Mouse (Mus musculus): ENCODE measurements at regions not wholly inside any gene's neighbourhood (a gene's known extent, or its start where the extent isn't known, plus 50 kb on each side); places are given as distances from the start of the nearest gene placed in this dataset.

DNA sequence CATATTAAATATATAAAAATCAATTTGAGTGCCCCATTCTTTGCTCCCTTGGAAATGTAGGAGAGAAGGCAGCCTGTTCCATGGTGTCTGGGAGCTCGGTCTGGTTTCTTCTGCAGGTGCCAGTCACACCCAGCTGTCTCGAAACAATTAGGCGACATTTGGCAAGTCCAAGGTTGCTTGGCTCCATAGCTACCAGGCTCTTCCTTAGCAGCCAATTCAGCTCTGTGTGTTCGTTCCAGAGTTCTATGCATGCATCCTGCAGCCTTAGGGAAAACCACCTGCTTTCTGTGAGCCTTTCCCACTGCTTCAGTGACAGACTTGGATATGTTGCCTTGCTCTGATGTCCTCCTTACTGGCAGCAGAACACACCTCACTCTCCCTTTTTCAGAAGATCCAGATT, 698.1 kb downstream of the Defb40 start:
- no peak for ATAC-seq (ENCODE audit: insufficient number of reproducible peaks, low FRiP score, low TSS enrichment, low read depth)
- no peak overlapping the region for H3K4me3 ChIP-seq (ENCODE audit: low read depth, low read length)
- H3K4me2 ChIP-seq (ENCODE audit: low read depth, severe bottlenecking) = no peak overlapping the region
- H3K27me3 ChIP-seq (ENCODE audit: control insufficient read depth, insufficient read depth, low read length) = no peaks in the 10 kb centered on the region
- DNase-seq (ENCODE audit: low spot score) = no peak
- no peak overlapping the region for H3K9ac ChIP-seq (ENCODE audit: low read length)
- no peaks in the 10 kb centered on the region for H3K9me3 ChIP-seq (ENCODE audit: control insufficient read depth, low read length)
- H3K27ac ChIP-seq (replicated peaks; ENCODE audit: low read depth, low read length) = no peak overlapping the region
- 86% methylated on average over 4 of the region's 4 CpGs for WGBS
- no peaks in the 10 kb centered on the region for H3K36me3 ChIP-seq (ENCODE audit: control insufficient read depth, insufficient read depth, low read length)
- H3K4me1 ChIP-seq (ENCODE audit: control insufficient read depth, insufficient read depth, low read length) = no peaks in the 10 kb centered on the region

DNA sequence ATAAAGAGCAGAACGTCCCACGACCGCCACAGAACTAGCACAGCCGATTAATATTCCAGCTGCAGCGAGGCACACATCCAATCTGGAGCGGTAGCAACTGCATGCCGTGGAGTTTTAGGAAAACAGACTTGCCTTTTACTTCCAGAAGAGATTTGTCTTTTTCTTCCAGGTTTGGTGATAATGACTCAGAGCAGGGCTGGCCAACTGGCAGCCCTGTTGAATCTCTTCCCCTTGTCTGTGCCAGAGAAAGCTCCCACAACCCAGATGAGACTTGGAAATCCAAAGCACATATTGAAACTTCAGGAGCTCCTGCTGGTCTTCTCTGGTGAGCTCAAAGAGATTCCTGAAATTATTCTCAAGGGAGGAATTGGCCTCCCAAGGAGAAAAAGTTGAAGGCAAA, 709.8 kb downstream of the Defb40 start:
- DNase-seq (ENCODE audit: low spot score) (no peak), ATAC-seq (ENCODE audit: insufficient number of reproducible peaks, low FRiP score, low TSS enrichment, low read depth) (no peak)
- no peak overlapping the region for H3K27ac ChIP-seq (replicated peaks; ENCODE audit: low read depth, low read length)
- H3K4me3 ChIP-seq (ENCODE audit: low read depth, low read length) = no peak overlapping the region
- no peaks in the 10 kb centered on the region for H3K36me3 ChIP-seq (ENCODE audit: control insufficient read depth, insufficient read depth, low read length)
- WGBS = 92% methylated on average over 7 of the region's 7 CpGs
- H3K4me1 ChIP-seq (ENCODE audit: control insufficient read depth, insufficient read depth, low read length) = no peaks in the 10 kb centered on the region
- no peak overlapping the region for H3K9ac ChIP-seq (ENCODE audit: low read length)
- no peak overlapping the region for H3K4me2 ChIP-seq (ENCODE audit: low read depth, severe bottlenecking)
- no peaks in the 10 kb centered on the region for H3K9me3 ChIP-seq (ENCODE audit: control insufficient read depth, low read length)
- H3K27me3 ChIP-seq (ENCODE audit: control insufficient read depth, insufficient read depth, low read length) = no peaks in the 10 kb centered on the region

DNA sequence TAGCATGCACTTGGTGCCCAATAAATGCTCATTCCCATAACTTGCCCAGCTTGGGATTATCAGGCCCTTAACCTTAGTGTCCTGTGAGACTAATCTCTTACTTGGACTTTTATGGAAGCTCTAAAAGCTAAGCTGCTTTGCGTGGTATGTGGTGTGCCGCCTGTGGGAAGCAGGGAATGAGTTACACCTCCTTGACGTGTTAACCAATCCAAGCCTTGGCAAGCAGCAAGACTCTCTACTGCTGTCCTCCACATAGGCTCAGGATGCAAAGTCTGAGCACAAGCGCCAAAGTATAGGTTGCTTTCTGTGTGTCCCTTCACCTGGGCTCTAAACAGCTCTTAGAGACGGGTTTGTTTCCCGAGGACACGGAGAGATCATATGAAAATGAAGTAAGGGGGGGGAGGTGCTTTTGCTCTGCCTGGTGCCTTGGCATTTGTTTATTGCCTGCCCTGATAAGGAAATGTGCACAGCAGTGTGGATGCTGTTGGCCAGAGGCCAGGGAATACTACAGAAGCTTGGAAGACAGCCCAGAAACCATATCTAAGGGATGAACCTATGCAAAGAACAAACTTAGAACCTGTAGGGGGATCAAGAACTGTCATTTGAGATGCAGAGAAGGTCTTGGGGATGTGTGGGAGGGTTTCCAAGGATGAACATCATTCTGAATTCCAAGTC, 719.6 kb downstream of the Defb40 start:
- H3K27me3 ChIP-seq (ENCODE audit: control insufficient read depth, insufficient read depth, low read length) = no peaks in the 10 kb centered on the region
- ATAC-seq (ENCODE audit: insufficient number of reproducible peaks, low FRiP score, low TSS enrichment, low read depth) = no peak

DNA sequence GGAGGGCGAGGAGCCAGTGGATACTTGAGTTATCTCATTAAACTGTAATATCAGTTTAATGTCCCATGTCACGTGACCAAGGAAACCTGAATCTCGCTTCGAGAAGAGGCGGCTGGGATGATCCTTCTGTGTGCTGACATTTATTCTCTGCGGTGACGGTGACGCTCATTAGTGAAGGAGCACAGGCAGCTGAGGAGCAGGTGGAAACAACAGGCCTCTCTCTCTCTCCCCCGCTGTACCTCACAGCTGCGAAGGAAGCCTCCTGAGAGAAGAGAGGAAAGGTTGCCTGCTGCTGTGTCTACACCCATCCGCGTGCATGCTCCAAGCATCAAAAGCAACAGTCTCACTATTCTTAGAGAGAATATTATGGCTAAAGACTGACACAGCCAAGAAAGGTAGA, 731.8 kb downstream of the Defb40 start:
- 89% methylated on average over 12 of the region's 12 CpGs for WGBS
- no peak overlapping the region for H3K4me2 ChIP-seq (ENCODE audit: low read depth, severe bottlenecking)
- no peak for ATAC-seq (ENCODE audit: insufficient number of reproducible peaks, low FRiP score, low TSS enrichment, low read depth)

More for the DNA sequence above, 719.6 kb downstream of the Defb40 start:
- Histone ChIP-seq H3K36me3 (ENCODE audit: control insufficient read depth, insufficient read depth, low read length) (no peaks in the 10 kb centered on the region), H3K4me3 (ENCODE audit: low read depth, low read length) (no peak overlapping the region), H3K9me3 (ENCODE audit: control insufficient read depth, low read length) (no peaks in the 10 kb centered on the region), H3K27ac (replicated peaks; ENCODE audit: low read depth, low read length) (no peak overlapping the region), H3K4me2 (ENCODE audit: low read depth, severe bottlenecking) (no peak overlapping the region), H3K9ac (ENCODE audit: low read length) (no peak overlapping the region), H3K4me1 (ENCODE audit: control insufficient read depth, insufficient read depth, low read length) (no peaks in the 10 kb centered on the region)
- WGBS = 86% methylated on average over 7 of the region's 7 CpGs
- DNase-seq (ENCODE audit: low spot score) = no peak

DNA sequence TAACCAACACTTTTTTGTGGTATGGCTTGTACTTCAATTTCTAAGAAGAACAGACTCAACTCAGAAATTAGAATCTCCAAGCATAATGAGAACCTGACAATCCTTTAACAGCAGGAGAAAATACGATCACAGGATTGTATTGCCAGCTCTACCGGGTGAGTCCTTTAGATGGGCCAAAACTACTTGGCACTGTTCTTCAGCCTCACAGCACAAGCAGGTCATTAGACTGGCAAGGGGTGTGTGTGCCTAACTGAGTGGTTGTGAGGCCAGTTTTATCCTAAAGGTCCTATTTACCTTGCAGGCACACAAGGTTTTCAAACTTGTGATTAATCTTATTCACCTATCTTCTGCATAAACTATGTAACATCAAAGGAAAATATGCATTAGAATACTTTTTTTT, 760.5 kb downstream of the Defb40 start:
- Histone ChIP-seq H3K9me3 (ENCODE audit: control insufficient read depth, low read length) (no peaks in the 10 kb centered on the region), H3K27ac (replicated peaks; ENCODE audit: low read depth, low read length) (no peak overlapping the region), H3K9ac (ENCODE audit: low read length) (no peak overlapping the region), H3K27me3 (ENCODE audit: control insufficient read depth, insufficient read depth, low read length) (no peaks in the 10 kb centered on the region), H3K4me1 (ENCODE audit: control insufficient read depth, insufficient read depth, low read length) (no peaks in the 10 kb centered on the region), H3K4me2 (ENCODE audit: low read depth, severe bottlenecking) (no peak overlapping the region), H3K36me3 (ENCODE audit: control insufficient read depth, insufficient read depth, low read length) (no peaks in the 10 kb centered on the region), H3K4me3 (ENCODE audit: low read depth, low read length) (no peak overlapping the region)
- ATAC-seq (ENCODE audit: insufficient number of reproducible peaks, low FRiP score, low TSS enrichment, low read depth) (no peak), DNase-seq (ENCODE audit: low spot score) (no peak)
- WGBS = 82% methylated on average over 2 of the region's 2 CpGs

More for the DNA sequence above, 731.8 kb downstream of the Defb40 start:
- Histone ChIP-seq H3K27ac (replicated peaks; ENCODE audit: low read depth, low read length) (no peak overlapping the region), H3K4me1 (ENCODE audit: control insufficient read depth, insufficient read depth, low read length) (no peaks in the 10 kb centered on the region), H3K9me3 (ENCODE audit: control insufficient read depth, low read length) (no peaks in the 10 kb centered on the region), H3K4me3 (ENCODE audit: low read depth, low read length) (no peak overlapping the region), H3K9ac (ENCODE audit: low read length) (no peak overlapping the region), H3K27me3 (ENCODE audit: control insufficient read depth, insufficient read depth, low read length) (no peaks in the 10 kb centered on the region), H3K36me3 (ENCODE audit: control insufficient read depth, insufficient read depth, low read length) (no peaks in the 10 kb centered on the region)
- peak; percentile 15 for DNase-seq (ENCODE audit: low spot score)

DNA sequence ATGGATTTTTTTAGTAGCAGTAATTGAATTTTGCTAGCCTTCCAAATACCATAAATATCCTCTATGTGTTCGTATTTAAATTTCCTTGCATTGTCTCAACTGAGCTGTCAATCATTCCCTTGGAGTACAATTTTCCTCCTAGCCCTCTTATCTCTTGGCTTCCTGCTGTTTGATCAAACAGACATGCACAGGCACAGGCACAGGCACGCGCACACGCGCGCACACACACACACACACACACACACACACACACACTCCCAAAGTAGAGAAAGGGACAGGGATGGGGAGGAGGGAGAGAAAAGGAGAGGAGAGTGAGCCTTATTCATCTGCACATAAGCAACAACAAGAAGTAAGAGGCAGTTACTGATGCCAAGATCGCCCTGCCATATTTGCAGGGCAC, 760.9 kb downstream of the Defb40 start:
- WGBS = 94% methylated on average over 7 of the region's 7 CpGs
- H3K27ac ChIP-seq (replicated peaks; ENCODE audit: low read depth, low read length) = no peak overlapping the region
- ATAC-seq (ENCODE audit: insufficient number of reproducible peaks, low FRiP score, low TSS enrichment, low read depth) (no peak), DNase-seq (ENCODE audit: low spot score) (no peak)
- H3K4me2 ChIP-seq (ENCODE audit: low read depth, severe bottlenecking) = no peak overlapping the region
- no peaks in the 10 kb centered on the region for H3K9me3 ChIP-seq (ENCODE audit: control insufficient read depth, low read length)
- no peak overlapping the region for H3K9ac ChIP-seq (ENCODE audit: low read length)
- no peaks in the 10 kb centered on the region for H3K27me3 ChIP-seq (ENCODE audit: control insufficient read depth, insufficient read depth, low read length)
- no peaks in the 10 kb centered on the region for H3K4me1 ChIP-seq (ENCODE audit: control insufficient read depth, insufficient read depth, low read length)
- H3K4me3 ChIP-seq (ENCODE audit: low read depth, low read length) = no peak overlapping the region
- H3K36me3 ChIP-seq (ENCODE audit: control insufficient read depth, insufficient read depth, low read length) = no peaks in the 10 kb centered on the region

DNA sequence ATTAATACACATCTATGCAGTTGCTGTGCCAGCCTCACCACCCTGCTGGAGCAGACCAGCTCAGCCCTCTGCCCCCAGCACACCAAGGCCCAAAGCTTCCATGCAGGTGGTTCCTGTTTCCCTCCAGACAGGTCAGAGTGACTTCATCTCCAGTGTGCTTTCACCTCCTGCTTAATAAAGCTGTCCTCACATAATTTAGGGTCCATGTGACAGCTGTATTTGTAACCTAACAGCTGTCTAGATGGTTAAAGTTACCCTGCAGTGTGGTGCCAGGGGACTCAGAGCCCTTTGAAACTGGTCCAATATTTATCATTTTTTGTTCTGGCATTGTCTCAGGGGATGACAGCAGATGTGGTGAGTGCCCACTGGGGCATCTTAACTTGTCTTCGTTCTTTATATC, 761.5 kb downstream of the Defb40 start:
- Histone ChIP-seq H3K9me3 (ENCODE audit: control insufficient read depth, low read length) (no peaks in the 10 kb centered on the region), H3K4me2 (ENCODE audit: low read depth, severe bottlenecking) (no peak overlapping the region), H3K27me3 (ENCODE audit: control insufficient read depth, insufficient read depth, low read length) (no peaks in the 10 kb centered on the region), H3K9ac (ENCODE audit: low read length) (no peak overlapping the region), H3K36me3 (ENCODE audit: control insufficient read depth, insufficient read depth, low read length) (no peaks in the 10 kb centered on the region), H3K27ac (replicated peaks; ENCODE audit: low read depth, low read length) (no peak overlapping the region), H3K4me3 (ENCODE audit: low read depth, low read length) (no peak overlapping the region), H3K4me1 (ENCODE audit: control insufficient read depth, insufficient read depth, low read length) (no peaks in the 10 kb centered on the region)
- DNase-seq (ENCODE audit: low spot score) = no peak
- ATAC-seq (ENCODE audit: insufficient number of reproducible peaks, low FRiP score, low TSS enrichment, low read depth) = no peak
- WGBS = 63% methylated on average over 1 of the region's 1 CpGs

DNA sequence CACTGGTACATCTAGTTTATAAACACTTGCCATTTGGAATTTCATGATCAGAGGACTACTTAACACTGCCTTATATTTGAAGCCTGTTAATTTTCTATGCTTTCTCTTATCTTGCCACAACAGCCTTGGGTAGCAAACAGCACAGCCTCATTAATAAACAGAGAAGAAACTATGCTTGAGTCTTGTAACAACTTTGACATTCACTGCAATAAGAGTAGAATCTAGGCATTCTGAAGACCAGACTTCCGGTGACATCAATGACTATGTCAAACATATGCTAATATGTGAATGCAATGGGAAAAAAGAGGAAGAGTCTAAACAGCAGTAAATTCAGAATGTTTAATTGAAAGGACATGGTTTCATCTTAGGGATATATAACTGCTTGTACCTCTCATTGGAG, 768.0 kb downstream of the Defb40 start:
- Histone ChIP-seq H3K9me3 (ENCODE audit: control insufficient read depth, low read length) (no peaks in the 10 kb centered on the region), H3K4me2 (ENCODE audit: low read depth, severe bottlenecking) (no peak overlapping the region), H3K4me1 (ENCODE audit: control insufficient read depth, insufficient read depth, low read length) (no peaks in the 10 kb centered on the region), H3K4me3 (ENCODE audit: low read depth, low read length) (no peak overlapping the region), H3K27ac (replicated peaks; ENCODE audit: low read depth, low read length) (no peak overlapping the region), H3K9ac (ENCODE audit: low read length) (no peak overlapping the region), H3K36me3 (ENCODE audit: control insufficient read depth, insufficient read depth, low read length) (no peaks in the 10 kb centered on the region), H3K27me3 (ENCODE audit: control insufficient read depth, insufficient read depth, low read length) (no peaks in the 10 kb centered on the region)
- no peak for ATAC-seq (ENCODE audit: insufficient number of reproducible peaks, low FRiP score, low TSS enrichment, low read depth)
- 95% methylated on average over 1 of the region's 1 CpGs for WGBS
- no peak for DNase-seq (ENCODE audit: low spot score)

DNA sequence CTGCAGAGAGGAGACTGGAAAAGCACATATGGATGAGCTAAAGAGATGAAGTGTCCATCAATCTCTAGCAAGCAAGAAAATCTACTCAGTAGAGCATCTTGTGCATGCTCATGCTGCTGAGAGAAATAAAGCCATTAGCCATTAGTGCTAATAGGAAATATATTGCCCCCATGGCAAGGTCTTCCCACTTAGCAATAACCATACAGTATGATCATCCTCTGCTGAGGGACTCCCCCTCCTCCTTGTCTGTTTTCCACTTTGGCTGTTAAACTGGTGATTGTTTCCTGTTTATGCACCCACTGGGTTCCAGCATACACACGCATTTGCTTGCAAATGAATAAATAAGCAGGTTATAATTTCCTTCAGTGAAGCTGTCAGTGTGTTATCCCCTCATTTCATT, 769.4 kb downstream of the Defb40 start:
- Histone ChIP-seq H3K4me3 (ENCODE audit: low read depth, low read length) (no peak overlapping the region), H3K27ac (replicated peaks; ENCODE audit: low read depth, low read length) (no peak overlapping the region), H3K4me1 (ENCODE audit: control insufficient read depth, insufficient read depth, low read length) (no peaks in the 10 kb centered on the region), H3K4me2 (ENCODE audit: low read depth, severe bottlenecking) (no peak overlapping the region), H3K27me3 (ENCODE audit: control insufficient read depth, insufficient read depth, low read length) (no peaks in the 10 kb centered on the region), H3K9me3 (ENCODE audit: control insufficient read depth, low read length) (no peaks in the 10 kb centered on the region), H3K36me3 (ENCODE audit: control insufficient read depth, insufficient read depth, low read length) (no peaks in the 10 kb centered on the region), H3K9ac (ENCODE audit: low read length) (no peak overlapping the region)
- DNase-seq (ENCODE audit: low spot score) (no peak), ATAC-seq (ENCODE audit: insufficient number of reproducible peaks, low FRiP score, low TSS enrichment, low read depth) (no peak)
- 74% methylated on average over 1 of the region's 1 CpGs for WGBS
